Mouse (Mus musculus) lung, embryonic 15.5 days (tissue): ENCODE measurements around the gene Actg1. TPM values are rescaled to one million over a fixed set of nuclear protein-coding genes. Genes with fewer than 3 reads are reported as not detected.
"Not testable (repeated sequence)": the region's sequence is repeated elsewhere in the genome, so short reads cannot be mapped to it uniquely, and the experiment has no call there.

Experiments used
- ATAC-seq: fragments of 200-750 bp; cut with Nextera tagmentation; 2 replicates; pipeline ENCODE4 v1.8.0; 2017; ENCODE audit warnings: moderate number of reproducible peaks, borderline replicate concordance; ENCODE audit not compliant: low FRiP score, low TSS enrichment; ENCODE audit errors: extremely low read depth
- H3K27ac ChIP-seq: fragments of 300-500 bp; sonication (generic); 2 replicates; pipeline ENCODE4 v1.5.1; 2015; ENCODE audit warnings: moderate library complexity, mild to moderate bottlenecking, inconsistent platforms
- H3K27me3 ChIP-seq: fragments of 300-500 bp; sonication (generic); 2 replicates; pipeline ENCODE4 v1.6.1; 2015; ENCODE audit warnings: inconsistent platforms
- H3K36me3 ChIP-seq: fragments of 300-500 bp; sonication (generic); 2 replicates; pipeline ENCODE4 v1.6.1; 2015; ENCODE audit warnings: inconsistent platforms
- H3K4me1 ChIP-seq: fragments of 300-500 bp; sonication (generic); 2 replicates; pipeline ENCODE4 v1.6.1; 2015; ENCODE audit warnings: inconsistent platforms
- H3K4me2 ChIP-seq: fragments of 300-500 bp; sonication (generic); 2 replicates; pipeline ENCODE4 v1.6.1; 2015; ENCODE audit warnings: inconsistent platforms, mild to moderate bottlenecking, moderate library complexity
- H3K4me3 ChIP-seq: fragments of 300-500 bp; sonication (generic); 2 replicates; pipeline ENCODE4 v1.5.1; 2015; ENCODE audit warnings: mild to moderate bottlenecking, inconsistent platforms
- H3K9ac ChIP-seq: fragments of 300-500 bp; sonication (generic); 2 replicates; pipeline ENCODE4 v1.6.1; 2015; ENCODE audit warnings: inconsistent platforms
- H3K9me3 ChIP-seq: fragments of 300-500 bp; sonication (generic); 2 replicates; pipeline ENCODE4 v1.6.1; 2016; ENCODE audit warnings: inconsistent platforms
- WGBS: fragments of 180-500 bp; shearing (Covaris S2); methylation state at CpG from one replicate; pipeline ENCODE4 v1.1.7; 2015; 5-methylcytosine and 5-hydroxymethylcytosine counted together
- polyA plus RNA-seq: library from polyadenylated mRNA; unstranded; fragments of >200 nt; fragmentation: Nextera tagmentation; extraction: Ambion mirVana; gene quantifications from 2 replicates; pipeline ENCODE4 v1.2.1, GENCODE M21; 2015

The Actg1 gene
- polyA plus RNA-seq, 1 experiment from 2014 or later, result 2,638 TPM

GRCm38 (mm10) chr11:120359391-120359790, 11.0 kb upstream of the Actg1 start:
- Histone ChIP-seq H3K27ac (0 out of 2 replicates have a peak overlapping the region, but pooled peaks have one; percentile 97), H3K4me3 (no peak overlapping the region), H3K4me1 (peaks cover 55% of the 10 kb centered on the region), H3K4me2 (no peak overlapping the region), H3K36me3 (no peaks in the 10 kb centered on the region), H3K9ac (no peak overlapping the region), H3K27me3 (no peaks in the 10 kb centered on the region), H3K9me3 (no peaks in the 10 kb centered on the region)
- no peak for ATAC-seq
- WGBS, result 80% methylated on average over 6 of the region's 6 CpGs

GRCm38 (mm10) chr11:120357791-120358401, 9.6 kb upstream of the Actg1 start:
- Histone ChIP-seq H3K4me1 (peaks cover 68% of the 10 kb centered on the region), H3K9me3 (no peaks in the 10 kb centered on the region), H3K9ac (peak overlapping the region; percentile 22; the same call in 1 of the 2 replicates), H3K27me3 (no peaks in the 10 kb centered on the region), H3K4me3 (no peak overlapping the region), H3K36me3 (no peaks in the 10 kb centered on the region), H3K4me2 (peak overlapping the region; percentile 34), H3K27ac (peak overlapping the region; percentile 97)
- WGBS, result 6% methylated on average over 10 of the region's 10 CpGs
- peak; percentile 77 for ATAC-seq

GRCm38 (mm10) chr11:120356900-120357299, 8.6 kb upstream of the Actg1 start:
- no peak for ATAC-seq
- H3K27me3 ChIP-seq, result no peaks in the 10 kb centered on the region
- H3K9ac ChIP-seq, result no peak overlapping the region
- no peak overlapping the region for H3K4me2 ChIP-seq
- H3K4me1 ChIP-seq, result peaks cover 78% of the 10 kb centered on the region
- H3K9me3 ChIP-seq, result no peaks in the 10 kb centered on the region
- H3K4me3 ChIP-seq, result no peak overlapping the region
- peak overlapping the region; percentile 97 for H3K27ac ChIP-seq
- WGBS, result 92% methylated on average over 4 of the region's 4 CpGs
- no peaks in the 10 kb centered on the region for H3K36me3 ChIP-seq

GRCm38 (mm10) chr11:120356319-120356840, 8.0 kb upstream of the Actg1 start:
- Histone ChIP-seq H3K9me3 (no peaks in the 10 kb centered on the region), H3K27me3 (no peaks in the 10 kb centered on the region), H3K9ac (no peak overlapping the region), H3K4me1 (peaks cover 84% of the 10 kb centered on the region), H3K36me3 (no peaks in the 10 kb centered on the region), H3K4me2 (no peak overlapping the region), H3K4me3 (no peak overlapping the region), H3K27ac (peak overlapping the region; percentile 97; the same call in 1 of the 2 replicates)
- 66% methylated on average over 15 of the region's 15 CpGs for WGBS
- no peak for ATAC-seq

- WGBS, result 38% methylated on average over 5 of the region's 5 CpGs
- H3K36me3 ChIP-seq, result no peaks in the 10 kb centered on the region
- no peak overlapping the region for H3K4me3 ChIP-seq
- no peaks in the 10 kb centered on the region for H3K27me3 ChIP-seq
- no peak overlapping the region for H3K4me2 ChIP-seq
- peak overlapping the region; percentile 45; the same call in 1 of the 2 replicates for H3K27ac ChIP-seq
- ATAC-seq, result no peak
- peaks cover 91% of the 10 kb centered on the region for H3K4me1 ChIP-seq
- 0 out of 2 replicates have a peak overlapping the region, but pooled peaks have one; percentile 2 for H3K9ac ChIP-seq
- H3K9me3 ChIP-seq, result no peaks in the 10 kb centered on the region
Observed at GRCm38 (mm10) chr11:120355277-120356039, 7.1 kb upstream of the Actg1 start.

GRCm38 (mm10) chr11:120354304-120355276, 6.2 kb upstream of the Actg1 start:
- WGBS, result 81% methylated on average over 17 of the region's 17 CpGs

GRCm38 (mm10) chr11:120353500-120354303, 5.4 kb upstream of the Actg1 start:
- Histone ChIP-seq H3K9ac (no peak overlapping the region), H3K27ac (peak overlapping the region; percentile 100), H3K4me1 (peaks cover 74% of the 10 kb centered on the region), H3K4me2 (peak overlapping the region; percentile 38), H3K27me3 (no peaks in the 10 kb centered on the region), H3K9me3 (no peaks in the 10 kb centered on the region), H3K4me3 (no peak overlapping the region), H3K36me3 (no peaks in the 10 kb centered on the region)
- no peak for ATAC-seq
- 26% methylated on average over 26 of the region's 26 CpGs for WGBS

More at GRCm38 (mm10) chr11:120354304-120355276, 6.2 kb upstream of the Actg1 start:
- Histone ChIP-seq H3K9me3 (no peaks in the 10 kb centered on the region), H3K4me2 (no peak overlapping the region), H3K9ac (0 out of 2 replicates have a peak overlapping the region, but pooled peaks have one; percentile 2), H3K36me3 (no peaks in the 10 kb centered on the region), H3K27me3 (no peaks in the 10 kb centered on the region), H3K27ac (peak overlapping the region; percentile 45; the same call in 1 of the 2 replicates), H3K4me1 (peaks cover 83% of the 10 kb centered on the region), H3K4me3 (no peak overlapping the region)
- no peak for ATAC-seq

- Histone ChIP-seq H3K4me2 (no peak overlapping the region), H3K27me3 (no peaks in the 10 kb centered on the region), H3K36me3 (no peaks in the 10 kb centered on the region), H3K4me3 (no peak overlapping the region), H3K9me3 (no peaks in the 10 kb centered on the region), H3K27ac (peak overlapping the region; percentile 100), H3K9ac (no peak overlapping the region), H3K4me1 (peaks cover 64% of the 10 kb centered on the region)
- WGBS, result 47% methylated on average over 13 of the region's 13 CpGs
- no peak for ATAC-seq
Observed at GRCm38 (mm10) chr11:120352571-120353290, 4.4 kb upstream of the Actg1 start.

- WGBS, result 86% methylated on average over 5 of the region's 5 CpGs
Observed at GRCm38 (mm10) chr11:120352093-120352350, 3.7 kb upstream of the Actg1 start.

More at GRCm38 (mm10) chr11:120352093-120352350, 3.7 kb upstream of the Actg1 start:
- not testable (repeated sequence) for H3K9me3 ChIP-seq, H3K9ac ChIP-seq, H3K4me3 ChIP-seq, ATAC-seq, H3K36me3 ChIP-seq, H3K27me3 ChIP-seq, H3K4me2 ChIP-seq
- peaks cover 57% of the 10 kb centered on the region for H3K4me1 ChIP-seq
- H3K27ac ChIP-seq, result peak overlapping the region; percentile 100
